Mouse (Mus musculus): ENCODE measurements around the gene Ddah2. TPM values are rescaled to one million over a fixed set of nuclear protein-coding genes. Genes with fewer than 3 reads are reported as not detected.

The Ddah2 gene
- total RNA-seq, 2 experiments from 2014 or later = 49.3 to 50.0 TPM

DNA sequence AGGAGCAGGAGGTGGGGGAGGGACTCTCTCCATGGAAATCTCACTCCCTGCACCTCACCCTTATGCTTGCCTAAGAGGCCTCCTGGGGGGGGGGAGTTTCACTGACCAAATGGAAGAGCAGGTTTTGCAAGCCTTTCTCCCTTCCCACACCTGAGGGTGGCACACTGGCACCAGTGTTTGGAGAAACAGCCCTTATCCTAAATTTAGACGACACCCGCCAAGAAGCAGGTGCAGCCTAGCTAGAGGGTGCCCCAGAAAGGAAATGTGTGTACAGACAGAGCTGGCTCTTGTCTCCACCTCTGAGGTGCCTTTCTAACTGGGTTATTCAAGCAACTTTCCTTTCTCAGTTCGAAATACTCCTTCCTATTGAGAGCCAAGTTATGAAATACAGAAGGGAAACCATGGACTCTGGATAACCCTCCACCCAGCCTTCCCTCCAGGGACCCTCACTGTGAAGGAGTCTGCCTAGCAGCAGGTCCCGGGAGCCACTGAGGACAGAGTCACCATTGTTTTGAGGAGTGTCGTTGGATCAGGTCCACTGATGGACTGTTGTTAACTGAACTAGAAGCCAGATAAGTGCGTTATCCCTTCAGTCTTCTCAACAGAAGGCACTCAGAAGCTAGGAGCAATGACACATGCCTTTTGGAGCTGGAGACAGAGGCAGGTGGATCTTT lies 11.9 kb downstream of the Ddah2 start:
- intact Hi-C loops (cut with DNase I) = no loop called here
- DNase-seq = no peak

DNA sequence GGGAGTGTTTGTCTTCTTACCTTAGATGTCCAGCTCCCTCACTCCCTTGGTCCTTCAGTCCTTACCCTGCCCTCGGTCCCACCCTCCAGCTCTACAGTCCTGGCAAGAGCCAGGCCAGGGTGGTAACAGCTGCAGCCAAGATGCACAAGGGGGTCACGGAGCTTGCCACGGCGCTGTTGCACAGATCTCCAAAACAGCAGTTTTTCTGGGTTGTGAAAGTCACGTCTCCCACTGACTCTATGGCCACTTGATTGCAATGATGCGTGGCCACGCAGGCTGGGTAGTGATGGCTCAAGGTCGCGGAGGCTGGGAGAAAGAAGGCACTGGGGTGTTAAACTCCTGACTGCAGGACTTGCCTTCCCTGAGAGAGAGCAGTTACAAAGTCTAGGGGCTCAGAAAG lies 12.6 kb downstream of the Ddah2 start:
- intact Hi-C loops (cut with DNase I) = no loop called here
- no peak for DNase-seq

DNA sequence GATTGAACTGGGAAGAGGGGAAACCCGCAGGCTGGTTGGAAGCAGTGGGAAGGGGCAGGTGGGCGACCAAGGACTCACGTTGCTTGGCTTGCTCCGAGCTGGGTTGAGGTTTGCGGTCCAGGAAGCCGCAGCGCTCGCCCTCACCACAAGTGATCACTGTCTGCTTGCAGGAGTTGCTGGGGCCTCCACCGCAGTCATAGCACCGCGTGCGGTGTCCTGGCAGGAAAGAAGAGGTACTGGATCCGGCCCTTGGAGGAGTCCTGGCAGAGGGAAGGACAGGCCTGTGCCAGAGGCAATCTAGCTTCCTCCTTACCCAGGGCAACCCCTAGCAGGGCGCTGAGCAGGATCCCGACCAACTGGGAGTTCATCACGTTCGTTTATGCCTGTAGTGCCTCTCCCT lies 15.3 kb downstream of the Ddah2 start:
- no peak for DNase-seq
- intact Hi-C loops (cut with DNase I) = no loop called here

DNA sequence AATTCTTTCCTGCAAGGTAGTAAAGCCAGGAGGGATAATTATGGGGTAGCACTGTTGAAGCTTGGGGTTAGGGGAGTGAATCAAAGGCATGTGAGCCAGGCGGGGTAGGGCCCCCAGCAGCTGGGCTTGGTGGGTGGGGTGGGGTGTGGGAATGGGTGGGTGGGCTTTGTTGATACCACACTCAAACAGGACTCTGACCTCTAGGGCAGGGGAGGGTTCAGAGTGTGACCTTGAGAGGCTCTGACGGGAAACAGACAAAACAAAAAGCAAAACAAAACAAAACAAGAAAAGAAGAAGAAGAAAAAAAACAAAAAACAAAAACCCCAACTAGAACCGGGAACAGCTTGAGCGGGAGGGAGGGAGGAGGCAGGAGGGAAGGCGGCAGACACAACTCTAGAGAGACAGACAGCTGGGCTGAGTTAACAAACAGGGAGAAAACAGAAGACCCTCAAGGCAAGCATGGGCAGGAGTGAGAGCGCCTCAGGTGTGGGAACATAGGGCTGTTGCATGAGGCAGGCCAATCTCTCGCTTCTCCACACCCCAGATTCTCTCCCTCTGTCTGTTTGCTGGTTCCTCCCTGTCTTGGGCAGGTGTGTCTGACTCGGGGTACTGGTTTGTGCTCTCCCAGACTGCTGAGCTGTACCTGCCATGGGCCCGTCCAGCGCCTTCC lies 17.8 kb downstream of the Ddah2 start, which contains the start of gene Ly6g6e:
Gene Ly6g6e (plus strand): TSS at position 396 of the 670 bp plus-strand sequence.
- no peak for DNase-seq
- intact Hi-C loops (cut with DNase I) = no loop called here

DNA sequence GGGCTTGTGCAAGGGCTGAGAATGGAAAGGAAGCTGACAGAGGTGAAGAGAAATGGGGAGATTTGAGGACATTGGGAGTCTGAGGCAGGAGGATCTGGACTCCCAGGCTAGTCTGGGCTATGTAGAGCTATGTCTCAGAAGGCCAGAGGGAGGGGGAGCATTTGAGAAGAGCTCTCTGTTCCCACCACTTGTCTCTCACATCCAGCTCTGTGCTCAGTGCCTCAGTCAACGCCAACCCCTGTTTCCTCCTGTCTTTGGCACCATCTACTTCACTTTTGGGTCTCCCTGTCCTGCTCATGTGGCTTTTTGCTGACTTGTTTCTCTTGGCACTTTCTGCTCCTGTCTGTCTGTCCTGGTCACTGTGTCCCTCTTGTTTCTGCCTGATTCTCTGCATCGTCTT lies 18.4 kb downstream of the Ddah2 start:
- intact Hi-C loops (cut with DNase I) = no loop called here
- no peak for DNase-seq

DNA sequence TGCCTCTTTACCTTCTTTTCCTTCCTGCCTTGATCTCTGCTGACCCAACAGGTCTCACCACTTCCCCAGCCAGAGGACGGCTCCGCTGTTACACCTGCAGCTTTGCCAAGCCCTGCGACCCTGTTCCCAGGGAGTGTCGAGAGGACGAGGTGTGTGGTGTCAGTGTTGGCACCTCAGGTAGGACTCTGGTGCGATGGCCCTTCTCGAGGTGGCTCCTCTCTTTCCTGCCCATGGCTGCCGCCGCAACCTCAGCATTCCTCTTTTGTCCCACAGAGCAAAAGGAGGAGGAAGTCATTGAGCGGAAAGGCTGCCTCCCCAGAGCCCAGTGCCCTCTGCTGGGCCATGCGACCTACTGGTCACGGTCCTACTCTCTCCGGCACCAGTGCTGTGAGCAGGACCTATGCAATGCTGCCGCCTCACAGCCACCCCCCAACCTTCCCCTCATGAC lies 19.0 kb downstream of the Ddah2 start, which contains the start of gene Ly6g6d:
Gene Ly6g6d (minus strand): TSS at position 280 of the 448 bp plus-strand sequence.
- peak; percentile 55 to 64 for DNase-seq
- intact Hi-C loops (cut with DNase I) = loop anchor here (2.0 kb wide), 1 partner anchor 57 kb away; no protein-coding TSS in a partner anchor

DNA sequence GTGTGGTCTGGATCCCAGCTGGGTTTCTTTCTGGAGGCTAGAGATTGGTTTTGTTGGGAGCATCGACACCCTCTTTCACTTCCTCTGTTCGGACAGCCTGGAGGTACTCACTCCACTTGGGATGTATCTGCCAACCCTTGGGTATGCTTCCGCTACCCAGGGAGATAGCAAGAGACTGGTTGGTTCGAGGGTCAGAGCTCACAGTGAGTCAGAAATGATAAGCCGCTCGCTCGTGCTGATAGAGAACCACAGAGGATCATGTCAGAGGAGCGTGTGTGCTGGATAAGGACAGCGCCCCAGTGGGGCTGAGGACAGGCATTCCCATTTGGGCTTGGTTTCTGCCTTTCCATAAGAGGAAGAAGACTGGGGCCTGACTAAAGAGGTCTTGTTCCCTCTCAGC lies 20.9 kb downstream of the Ddah2 start:
- no peak for DNase-seq
- intact Hi-C loops (cut with DNase I) = loop anchor here (2.0 kb wide), 1 partner anchor 59 kb away; no protein-coding TSS in a partner anchor

DNA sequence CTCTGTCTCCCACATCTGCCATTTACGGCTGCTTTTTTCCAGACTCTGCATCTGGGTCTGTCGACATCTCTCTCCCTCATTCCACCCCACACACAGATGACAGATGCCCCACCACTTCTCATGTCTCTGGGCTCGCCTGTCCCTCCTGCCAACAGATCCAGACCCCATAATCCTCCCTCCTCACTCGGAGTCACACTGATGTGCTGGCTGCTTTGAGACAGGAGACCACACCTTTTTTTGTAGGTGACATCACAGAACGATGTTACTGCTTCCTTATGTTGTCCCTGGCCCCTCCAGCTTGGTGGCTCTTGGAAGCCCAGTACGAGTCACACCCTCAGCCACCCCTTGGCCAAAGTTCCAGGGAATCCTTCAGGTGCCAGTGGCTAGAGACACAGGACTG lies 21.4 kb downstream of the Ddah2 start:
- intact Hi-C loops (cut with DNase I) = no loop called here
- no peak for DNase-seq

DNA sequence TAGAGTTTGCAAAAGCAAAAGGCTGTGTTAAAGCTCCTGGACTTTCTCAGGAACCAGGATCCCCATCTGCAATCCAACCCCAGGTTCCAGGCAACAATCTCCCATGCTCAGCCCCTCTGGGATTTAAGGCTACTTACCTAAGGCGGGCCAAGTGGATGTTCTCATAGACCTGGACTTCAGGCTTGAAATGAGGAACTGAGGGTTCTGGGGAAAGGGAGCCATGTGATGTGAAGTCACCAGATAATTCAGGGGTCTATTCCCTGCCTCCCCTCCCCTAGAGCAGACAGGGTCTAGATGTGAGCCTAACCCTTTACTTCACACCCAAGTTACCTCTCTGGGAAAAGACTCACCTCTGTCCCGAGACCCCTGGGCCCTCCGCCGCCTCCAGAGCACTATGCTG lies 21.9 kb downstream of the Ddah2 start:
- DNase-seq = no peak
- intact Hi-C loops (cut with DNase I) = no loop called here

DNA sequence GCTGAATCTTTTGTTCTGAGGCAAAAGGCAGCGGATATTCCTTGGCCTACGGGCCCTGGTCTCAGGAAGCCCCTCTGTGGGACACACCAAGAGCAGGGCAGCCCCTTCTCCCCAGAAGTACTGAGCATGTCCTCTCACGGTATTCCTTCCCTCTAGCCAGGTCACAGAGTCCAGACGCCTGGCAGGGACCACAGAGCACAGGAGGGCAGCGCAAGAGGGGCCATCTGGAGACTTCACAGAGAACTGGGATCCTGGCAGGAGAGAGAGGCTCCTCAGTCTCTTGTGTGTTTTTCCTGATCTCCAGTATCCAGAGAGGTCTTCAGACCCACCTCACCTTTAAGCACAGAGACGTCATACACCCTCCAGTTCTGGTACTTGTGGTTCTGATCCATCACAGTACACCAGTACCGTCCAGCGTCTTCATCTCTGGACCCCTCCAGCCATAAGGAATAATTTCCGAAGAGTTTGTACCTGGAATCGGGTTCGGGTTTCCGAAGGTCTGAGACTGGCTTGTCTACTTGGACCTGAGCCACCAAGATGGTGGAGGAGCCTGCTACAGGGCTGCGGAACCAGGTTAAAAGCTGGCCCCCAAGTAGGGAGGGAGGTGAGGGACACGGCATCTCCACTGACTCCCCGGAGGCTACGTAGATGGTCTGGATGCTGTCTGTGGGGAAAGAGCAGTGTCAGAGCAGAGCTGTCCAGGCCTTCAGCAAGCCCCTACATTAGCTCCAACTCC lies 24.2 kb downstream of the Ddah2 start:
- intact Hi-C loops (cut with DNase I) = no loop called here
- no peak for DNase-seq

DNA sequence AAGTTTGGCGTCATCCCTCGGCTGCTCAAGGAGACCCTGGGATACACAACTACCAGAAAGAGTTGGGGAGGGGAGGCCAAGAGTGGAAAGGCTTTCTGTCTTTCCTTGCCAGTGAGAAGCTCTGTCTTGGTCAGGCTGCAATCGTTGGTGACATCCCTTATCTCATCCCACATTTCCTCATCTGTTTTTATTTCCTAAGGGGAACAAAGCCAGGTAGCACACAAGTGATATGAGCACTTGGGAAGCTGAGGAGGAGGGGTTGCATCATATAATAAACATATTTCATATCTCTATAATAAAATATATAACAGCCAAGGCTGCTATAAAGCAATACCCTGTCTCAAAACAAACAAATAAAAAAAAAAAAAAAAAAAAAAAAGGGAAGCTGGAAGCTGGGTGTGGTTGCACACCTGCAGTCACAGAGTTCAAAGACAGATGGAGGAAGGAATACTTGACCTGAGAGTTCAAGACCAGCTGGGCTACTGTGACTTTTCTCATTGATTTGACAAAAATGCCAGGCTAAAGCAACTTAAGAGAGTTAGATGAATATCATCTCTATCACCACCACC lies 25.2 kb downstream of the Ddah2 start:
- DNase-seq = no peak
- intact Hi-C loops (cut with DNase I) = no loop called here

DNA sequence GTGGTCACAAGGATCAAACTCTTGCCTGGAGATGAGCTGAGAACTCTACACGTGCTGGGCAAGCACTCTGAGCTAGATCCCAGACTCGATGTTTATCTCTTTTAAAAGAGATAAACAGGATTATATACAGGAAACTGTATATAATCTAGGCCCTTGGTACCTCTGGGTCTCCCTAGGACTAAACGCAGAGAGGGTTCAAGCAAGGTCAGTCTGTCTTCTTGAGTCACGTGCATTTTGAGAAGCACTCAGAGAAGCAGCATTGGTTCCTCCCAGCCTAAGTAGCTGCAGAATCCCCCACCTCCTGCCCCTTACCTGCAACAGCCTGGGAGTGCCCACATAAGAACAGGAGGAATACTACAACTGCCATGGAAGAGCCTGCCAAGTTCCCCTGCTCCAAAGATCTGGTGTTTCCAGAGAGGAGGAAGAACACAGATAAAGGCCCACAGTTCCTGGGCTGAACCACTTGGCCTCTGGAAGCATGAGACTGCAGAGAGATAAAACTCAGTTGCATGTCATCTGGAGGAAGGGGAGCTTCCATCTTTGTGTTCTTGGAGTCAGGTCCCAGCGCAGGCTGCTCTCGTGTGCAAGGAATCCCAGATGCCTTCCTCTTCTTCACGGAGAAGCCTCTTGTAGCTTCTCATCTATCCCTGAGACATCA lies 26.5 kb downstream of the Ddah2 start, which contains the start of gene Ly6g6f:
Gene Ly6g6f (minus strand): TSS at position 403 of the 658 bp plus-strand sequence.
- no peak for DNase-seq
- intact Hi-C loops (cut with DNase I) = no loop called here

DNA sequence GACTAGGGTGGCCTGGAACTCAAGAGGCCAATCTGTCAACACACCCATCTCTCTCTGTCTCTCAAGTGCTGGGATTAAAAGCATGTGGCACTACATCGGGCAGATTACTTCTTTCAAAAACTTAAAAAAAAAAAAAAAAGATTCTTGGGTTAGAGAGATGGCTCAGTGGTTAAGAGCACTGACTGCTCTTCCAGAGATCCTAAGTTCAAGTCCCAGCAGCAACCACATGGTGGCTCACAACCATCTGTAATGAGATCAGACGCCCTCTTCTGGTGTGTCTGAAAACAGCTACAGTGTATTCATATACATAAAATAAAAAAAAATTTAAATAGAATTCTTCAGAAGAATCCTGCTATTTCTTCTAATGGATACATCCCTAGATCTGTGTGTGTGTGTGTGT lies 29.3 kb downstream of the Ddah2 start:
- no peak for DNase-seq
- intact Hi-C loops (cut with DNase I) = no loop called here

DNA sequence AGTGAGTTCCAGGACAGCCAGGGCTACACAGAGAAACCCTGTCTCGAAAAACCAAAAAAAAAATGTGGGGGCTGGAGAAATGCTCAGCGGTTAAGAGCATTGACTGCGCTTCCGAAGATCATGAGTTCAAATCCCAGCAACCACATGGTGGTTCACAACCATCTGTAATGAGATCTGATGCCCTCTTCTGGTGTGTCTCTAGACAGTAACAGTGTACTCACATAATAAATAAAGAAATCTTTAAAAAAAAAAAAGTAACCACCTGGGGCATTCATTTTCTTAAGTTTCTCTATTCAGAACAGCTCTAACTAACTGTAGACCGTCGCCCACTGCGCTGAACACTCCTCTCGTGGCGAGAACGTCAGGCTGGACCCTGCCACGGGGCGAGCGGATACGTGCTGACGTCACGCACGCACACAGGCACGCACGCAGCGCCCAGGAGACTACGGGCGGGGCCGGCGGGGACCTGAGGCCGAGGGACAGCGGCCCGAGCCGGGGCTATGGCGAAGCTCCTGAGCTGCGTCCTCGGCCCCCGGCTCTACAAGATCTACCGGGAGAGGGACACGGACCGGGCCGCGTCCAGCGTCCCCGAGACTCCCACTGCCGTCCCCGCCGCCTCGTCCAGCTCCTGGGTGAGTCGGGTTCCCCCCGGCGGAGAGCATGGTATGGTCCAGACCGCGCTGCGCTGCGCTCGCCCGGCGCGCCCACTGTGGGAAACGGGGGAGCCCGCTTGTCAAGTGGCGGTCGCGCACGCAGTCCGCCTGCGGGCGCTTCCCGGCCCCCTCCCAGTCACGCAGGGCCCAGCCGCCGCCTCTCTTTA lies 30.2 kb downstream of the Ddah2 start, which contains the start of gene Abhd16a:
Gene Abhd16a (plus strand): TSS at position 439 of the 820 bp plus-strand sequence.
- intact Hi-C loops (cut with DNase I) = no loop called here
- DNase-seq = peak; percentile 95 to 96

DNA sequence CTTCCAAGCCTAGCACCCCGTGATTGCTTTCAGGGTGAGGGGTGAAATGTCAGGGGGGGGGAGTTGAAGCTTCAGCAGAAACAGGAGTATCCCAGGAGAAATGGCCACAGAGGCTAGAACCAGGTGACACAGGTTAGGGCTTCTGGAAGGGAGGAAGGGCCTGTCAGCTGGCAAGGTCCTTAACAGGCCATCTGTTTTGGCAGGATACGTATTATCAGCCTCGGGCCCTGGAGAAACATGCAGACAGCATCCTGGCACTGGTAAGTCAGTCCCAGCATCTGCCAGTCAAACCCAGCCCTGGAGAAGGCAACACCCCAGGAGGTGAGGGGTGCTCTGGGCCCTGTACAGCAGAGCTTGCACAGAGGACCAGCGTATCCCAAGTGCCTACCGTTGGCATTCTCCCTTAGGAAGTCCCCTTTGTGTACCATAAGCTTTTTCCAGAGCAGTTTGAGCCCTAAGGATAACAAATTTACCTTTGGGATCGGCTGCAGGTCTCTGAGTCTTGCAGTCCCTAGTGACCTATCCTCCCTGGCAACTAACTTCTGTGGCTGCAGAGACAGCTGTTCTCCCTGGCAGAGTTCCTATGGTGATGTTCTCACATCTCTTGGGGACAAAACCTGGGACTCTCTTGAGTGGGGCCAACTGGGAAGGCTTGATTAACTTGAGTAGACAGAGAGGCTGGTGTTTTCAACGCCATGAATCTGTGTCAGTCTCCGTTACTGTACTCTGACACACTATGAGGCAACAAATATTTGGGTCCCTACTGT lies 31.5 kb downstream of the Ddah2 start:
- intact Hi-C loops (cut with DNase I) = no loop called here
- peak in 1 of 2 experiments; percentile 40 for DNase-seq

DNA sequence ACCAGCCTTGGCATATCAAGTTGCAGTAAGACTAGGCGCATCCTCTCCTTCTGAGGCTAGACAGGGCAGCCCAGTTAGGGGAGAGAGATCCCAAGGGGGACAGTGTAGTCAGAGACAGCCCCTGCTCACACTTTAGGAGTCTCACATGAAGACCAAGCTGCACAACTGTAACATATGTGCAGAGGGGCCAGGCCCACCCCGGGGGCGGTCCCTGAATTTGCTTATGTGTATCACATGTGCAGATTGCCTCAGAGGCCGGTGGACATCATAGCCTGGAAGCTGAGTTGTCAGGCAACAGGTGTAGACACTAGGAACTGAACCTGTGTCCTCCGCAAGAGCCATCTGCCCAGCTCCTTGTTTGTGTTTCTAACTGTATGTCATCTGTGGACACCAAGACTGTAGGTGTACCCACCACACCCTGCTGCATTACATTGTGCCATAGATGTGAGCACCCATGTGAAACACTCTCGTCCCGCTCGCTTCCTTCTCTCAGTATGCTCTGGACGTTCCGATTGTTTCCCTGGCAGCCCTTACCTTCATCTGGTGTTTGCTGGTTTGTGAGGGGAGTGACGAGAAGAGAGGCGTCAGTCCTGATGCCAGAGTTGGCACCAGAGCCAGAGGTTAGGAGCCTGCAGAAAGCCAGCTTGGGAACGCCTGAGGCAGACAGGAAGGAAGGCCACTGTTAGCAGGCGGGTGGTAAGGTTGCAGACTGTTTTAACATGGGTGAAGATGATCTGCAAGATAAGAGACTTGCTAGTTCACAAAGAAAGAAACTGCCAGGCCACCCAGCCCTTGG lies 33.8 kb downstream of the Ddah2 start:
- DNase-seq = no peak
- intact Hi-C loops (cut with DNase I) = no loop called here

DNA sequence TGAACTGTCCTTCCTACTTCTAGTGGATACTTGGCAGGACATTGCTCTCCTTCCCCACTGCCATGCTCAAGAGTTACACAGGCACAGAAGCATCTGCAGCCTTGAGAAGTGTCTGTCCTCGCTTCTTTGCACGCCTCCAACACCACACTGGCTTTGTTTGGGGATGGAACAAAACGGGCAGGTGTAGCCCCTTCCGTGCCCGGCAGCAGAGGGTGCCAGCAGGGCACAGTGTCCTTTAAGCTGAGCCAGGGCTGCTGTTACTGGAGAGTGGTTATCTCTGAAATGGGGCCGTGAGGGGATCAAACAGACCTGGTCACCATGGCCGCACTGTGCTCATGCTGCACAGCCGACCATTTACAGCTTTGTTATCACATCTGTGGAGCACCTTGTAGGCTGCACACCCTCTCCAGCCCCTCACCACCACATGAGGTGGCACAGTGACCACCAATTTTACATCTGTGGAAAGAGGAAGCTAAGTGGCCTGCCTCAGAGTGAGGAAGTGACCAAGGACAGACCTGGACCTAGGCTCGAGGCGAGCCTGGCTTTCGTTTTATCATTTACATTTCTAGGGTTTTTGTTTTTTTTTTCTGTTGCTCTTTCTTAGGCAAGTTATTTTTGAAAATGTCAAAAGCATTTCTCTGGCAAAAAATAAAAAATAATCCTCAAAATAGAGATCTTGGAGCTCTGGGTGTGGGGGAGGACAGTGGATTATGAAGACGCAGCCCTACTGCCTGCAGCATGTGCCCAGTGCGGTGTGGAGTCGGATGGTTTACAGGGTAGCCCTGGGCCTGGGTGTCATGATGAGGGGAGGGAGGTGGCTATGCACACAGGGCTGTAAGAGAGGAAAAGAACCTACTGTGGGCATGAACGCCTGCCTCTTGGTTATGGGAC lies 35.9 kb downstream of the Ddah2 start:
- intact Hi-C loops (cut with DNase I) = no loop called here
- no peak for DNase-seq
